Mouse (Mus musculus): ENCODE data around the gene Irf2bpl. TPM values are rescaled to one million over a fixed set of nuclear protein-coding genes. Genes with fewer than 3 reads are reported as not detected.

Gene Irf2bpl
- polyA plus RNA-seq, 1 experiment from 2014 or later, result 36.1 TPM

DNA sequence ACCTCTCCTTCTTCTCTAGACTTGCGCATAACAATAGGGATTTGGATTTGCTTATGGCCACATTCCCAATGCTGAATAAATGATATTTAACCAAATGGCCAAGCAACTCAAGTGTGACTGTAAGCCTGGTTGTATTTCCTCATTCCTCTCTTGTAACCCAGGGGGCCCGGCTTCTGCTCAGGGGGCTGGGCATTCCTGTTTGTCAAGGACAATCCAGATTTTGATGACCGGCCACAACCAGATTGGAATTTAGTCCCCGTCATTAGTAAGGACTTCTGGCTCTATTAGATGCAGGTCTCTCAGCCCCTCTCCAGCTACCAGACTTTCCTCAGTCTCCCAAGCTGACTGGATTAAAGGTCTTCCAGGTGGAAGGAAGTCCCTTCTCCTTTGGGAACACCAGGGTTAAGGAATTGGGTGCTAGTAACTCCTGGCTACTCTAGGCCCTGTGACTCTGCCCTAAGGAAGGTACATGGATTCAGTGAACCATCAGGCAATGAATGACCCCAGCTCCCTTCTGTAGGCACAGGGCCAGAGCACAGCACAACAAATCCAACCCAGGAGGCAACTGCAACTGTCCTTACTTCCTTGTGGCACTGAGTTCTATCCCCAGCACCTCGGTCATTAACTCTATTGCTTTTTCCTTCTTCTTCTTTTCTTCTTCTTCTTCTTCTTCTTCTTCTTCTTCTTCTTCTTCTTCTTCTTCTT, 20.1 kb downstream of the Irf2bpl start:
- no peak for ATAC-seq (ENCODE audit: insufficient number of reproducible peaks, insufficient read depth, low FRiP score, low read depth)

DNA sequence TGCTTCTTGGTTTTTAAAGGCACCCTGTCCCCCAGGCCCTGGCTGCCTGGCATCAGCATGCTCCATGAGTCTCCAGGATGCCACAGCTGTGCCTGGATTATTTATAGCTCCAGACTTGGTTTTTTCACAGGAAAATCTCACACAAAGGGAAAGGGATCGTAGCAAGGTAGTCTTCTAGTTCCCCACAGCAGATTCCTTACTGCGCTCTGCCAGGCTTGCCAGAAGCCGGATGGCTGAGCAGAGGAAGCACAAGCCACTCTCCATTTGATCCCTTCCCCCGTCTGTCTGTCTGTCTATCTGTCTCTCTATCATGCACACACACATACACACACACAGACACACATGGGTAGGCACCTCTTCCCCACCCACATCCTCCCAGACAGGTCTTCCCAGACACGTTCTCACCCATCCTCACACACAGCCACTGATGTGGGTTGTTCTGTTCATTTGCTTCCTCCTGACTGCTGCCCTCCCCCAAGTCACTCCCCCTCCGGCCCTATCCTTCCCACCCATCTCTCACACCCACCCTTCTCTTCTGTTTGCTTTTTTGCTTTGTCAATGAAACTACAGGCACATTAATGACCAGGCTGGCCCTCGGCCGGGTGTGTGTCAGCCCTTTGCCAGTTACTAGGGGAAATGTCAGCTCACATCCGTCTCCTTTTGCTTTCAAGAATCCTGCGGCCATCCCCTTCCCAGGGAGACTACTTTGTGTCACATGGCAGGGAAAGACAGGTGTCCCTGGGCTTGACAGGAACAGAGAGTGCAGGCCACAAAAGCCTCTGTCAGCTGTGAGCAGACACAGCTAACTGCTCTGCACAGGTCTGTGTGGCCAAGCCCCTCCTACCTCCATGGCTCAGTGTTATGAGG, 24.4 kb downstream of the Irf2bpl start:
- 0 out of 2 replicates have a peak, but pooled peaks cover 5% of the 10 kb centered on the region for H3K9me3 ChIP-seq (ENCODE audit: control insufficient read depth, low read length)
- no peaks in the 10 kb centered on the region for H3K27me3 ChIP-seq (ENCODE audit: control insufficient read depth, insufficient read depth, low read length)
- peak overlapping the region; percentile 25; the same call in 1 of the 2 replicates for H3K9ac ChIP-seq (ENCODE audit: low read length)
- no peaks in the 10 kb centered on the region for H3K36me3 ChIP-seq (ENCODE audit: control insufficient read depth, insufficient read depth, low read length)
- peaks cover 34 to 43% of the 10 kb centered on the region in 2 experiments for H3K4me1 ChIP-seq (ENCODE audit: control insufficient read depth in 2 of 2, insufficient read depth in 2 of 2, low read length in 2 of 2)
- WGBS, result 47% methylated on average over 10 of the region's 10 CpGs
- no peak overlapping the region; the same call in 1 of the 2 replicates for H3K4me2 ChIP-seq (ENCODE audit: low read length)
- no peak overlapping the region; a peak in 1 of 4 replicates for H3K27ac ChIP-seq (replicated peaks in 1 of 2; ENCODE audit: control insufficient read depth in 1 of 2, insufficient read depth in 1 of 2, low read depth in 2 of 2, low read length in 2 of 2)
- no peak overlapping the region for H3K4me3 ChIP-seq (ENCODE audit: control insufficient read depth in 1 of 2, insufficient read depth in 1 of 2, low read depth in 1 of 2, low read length in 2 of 2)
- ATAC-seq (ENCODE audit: insufficient number of reproducible peaks, insufficient read depth, low FRiP score, low read depth), result no peak

More for the DNA sequence above, 20.1 kb downstream of the Irf2bpl start:
- no peak overlapping the region for H3K4me3 ChIP-seq (ENCODE audit: control insufficient read depth in 1 of 2, insufficient read depth in 1 of 2, low read depth in 1 of 2, low read length in 2 of 2)
- WGBS, result 79% methylated on average over 5 of the region's 5 CpGs
- no peaks in the 10 kb centered on the region for H3K36me3 ChIP-seq (ENCODE audit: control insufficient read depth, insufficient read depth, low read length)
- 0 out of 2 replicates have a peak, but pooled peaks cover 5% of the 10 kb centered on the region for H3K9me3 ChIP-seq (ENCODE audit: control insufficient read depth, low read length)
- no peaks in the 10 kb centered on the region for H3K27me3 ChIP-seq (ENCODE audit: control insufficient read depth, insufficient read depth, low read length)
- H3K9ac ChIP-seq (ENCODE audit: low read length), result no peak overlapping the region
- H3K27ac ChIP-seq (replicated peaks in 1 of 2; ENCODE audit: control insufficient read depth in 1 of 2, insufficient read depth in 1 of 2, low read depth in 2 of 2, low read length in 2 of 2), result no peak overlapping the region
- H3K4me2 ChIP-seq (ENCODE audit: low read length), result no peak overlapping the region
- peaks cover 21 to 26% of the 10 kb centered on the region in 2 experiments for H3K4me1 ChIP-seq (ENCODE audit: control insufficient read depth in 2 of 2, insufficient read depth in 2 of 2, low read length in 2 of 2)

DNA sequence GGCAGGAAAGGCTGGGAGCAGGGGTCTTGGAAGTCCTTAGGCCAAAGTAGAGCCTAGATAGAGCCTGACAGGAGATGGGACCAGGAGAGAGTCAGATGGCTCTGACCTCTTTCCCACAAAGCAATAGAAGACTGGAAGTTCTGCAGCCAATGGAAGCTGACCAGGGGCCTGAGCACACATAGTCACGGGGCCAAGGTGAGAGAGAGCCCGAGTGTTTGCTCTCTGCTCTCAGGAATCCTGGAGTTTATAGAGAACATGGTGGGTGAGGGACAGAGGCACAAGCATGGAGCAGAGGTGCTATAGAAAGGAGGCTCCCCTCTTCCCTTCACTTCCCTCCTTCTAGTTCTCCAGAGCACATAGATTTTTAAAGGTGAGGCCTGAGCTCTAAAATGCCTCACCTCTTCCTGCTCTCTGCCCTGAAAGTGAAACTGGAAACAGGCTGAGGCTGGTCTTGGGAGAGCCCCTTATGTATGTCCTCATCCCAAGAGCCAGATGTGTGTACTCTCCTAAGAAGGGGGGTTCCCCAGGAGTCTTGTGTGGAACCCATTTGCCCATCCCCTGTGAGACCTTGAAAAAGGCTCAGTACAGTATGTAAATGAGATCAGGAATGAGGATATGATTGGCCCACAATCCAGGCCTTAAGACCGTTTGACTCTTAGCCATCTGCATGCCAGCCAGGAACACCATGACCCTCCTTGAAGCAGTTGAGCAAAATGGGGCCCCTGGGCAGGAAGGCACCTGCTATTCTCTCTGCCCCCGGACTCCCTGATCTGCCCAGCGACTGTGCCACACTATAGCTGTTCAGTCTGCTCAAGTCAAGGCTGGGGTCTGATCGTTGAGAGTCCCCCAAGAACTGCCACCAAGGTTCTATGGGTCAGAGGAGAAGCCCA, 25.4 kb downstream of the Irf2bpl start:
- Histone ChIP-seq H3K4me2 (ENCODE audit: low read length) (no peak overlapping the region; the same call in 1 of the 2 replicates), H3K9ac (ENCODE audit: low read length) (peak overlapping the region; percentile 16; the same call in 1 of the 2 replicates), H3K4me1 (ENCODE audit: control insufficient read depth in 2 of 2, insufficient read depth in 2 of 2, low read length in 2 of 2) (peaks cover 34 to 46% of the 10 kb centered on the region in 2 experiments), H3K36me3 (ENCODE audit: control insufficient read depth, insufficient read depth, low read length) (no peaks in the 10 kb centered on the region), H3K27me3 (ENCODE audit: control insufficient read depth, insufficient read depth, low read length) (no peaks in the 10 kb centered on the region), H3K27ac (replicated peaks in 1 of 2; ENCODE audit: control insufficient read depth in 1 of 2, insufficient read depth in 1 of 2, low read depth in 2 of 2, low read length in 2 of 2) (no peak overlapping the region; a peak in 1 of 4 replicates), H3K4me3 (ENCODE audit: control insufficient read depth in 1 of 2, insufficient read depth in 1 of 2, low read depth in 1 of 2, low read length in 2 of 2) (no peak overlapping the region), H3K9me3 (ENCODE audit: control insufficient read depth, low read length) (0 out of 2 replicates have a peak, but pooled peaks cover 5% of the 10 kb centered on the region)
- 68% methylated on average over 6 of the region's 6 CpGs for WGBS
- no peak for ATAC-seq (ENCODE audit: insufficient number of reproducible peaks, insufficient read depth, low FRiP score, low read depth)

DNA sequence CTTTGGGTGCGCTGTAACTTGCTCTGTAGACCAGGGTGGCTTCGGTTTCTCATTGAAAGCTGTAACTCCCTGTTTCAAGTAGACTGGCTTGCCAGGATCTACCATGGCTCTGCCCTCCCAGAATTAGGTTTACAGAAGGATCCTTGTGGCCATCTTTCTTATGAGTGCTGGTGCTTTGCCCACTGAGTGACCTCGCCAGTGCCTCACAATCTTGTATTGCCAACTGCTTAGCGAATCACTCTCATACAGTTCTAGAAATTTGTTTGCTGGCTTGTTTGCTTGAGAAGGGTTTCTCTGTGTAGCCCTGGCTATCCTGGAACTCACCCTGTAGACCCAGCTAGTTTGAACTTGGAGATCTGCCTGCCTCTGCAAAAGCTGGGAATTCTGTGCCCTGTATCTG, 26.1 kb downstream of the Irf2bpl start:
- Histone ChIP-seq H3K4me2 (ENCODE audit: low read length) (no peak overlapping the region), H3K36me3 (ENCODE audit: control insufficient read depth, insufficient read depth, low read length) (no peaks in the 10 kb centered on the region), H3K27me3 (ENCODE audit: control insufficient read depth, insufficient read depth, low read length) (no peaks in the 10 kb centered on the region), H3K4me3 (ENCODE audit: control insufficient read depth in 1 of 2, insufficient read depth in 1 of 2, low read depth in 1 of 2, low read length in 2 of 2) (no peak overlapping the region), H3K4me1 (ENCODE audit: control insufficient read depth in 2 of 2, insufficient read depth in 2 of 2, low read length in 2 of 2) (peaks cover 34 to 48% of the 10 kb centered on the region in 2 experiments), H3K27ac (replicated peaks in 1 of 2; ENCODE audit: control insufficient read depth in 1 of 2, insufficient read depth in 1 of 2, low read depth in 2 of 2, low read length in 2 of 2) (no peak overlapping the region), H3K9me3 (ENCODE audit: control insufficient read depth, low read length) (0 out of 2 replicates have a peak, but pooled peaks cover 5% of the 10 kb centered on the region), H3K9ac (ENCODE audit: low read length) (no peak overlapping the region)
- ATAC-seq (ENCODE audit: insufficient number of reproducible peaks, insufficient read depth, low FRiP score, low read depth), result no peak
- WGBS, result 94% methylated on average over 4 of the region's 4 CpGs

DNA sequence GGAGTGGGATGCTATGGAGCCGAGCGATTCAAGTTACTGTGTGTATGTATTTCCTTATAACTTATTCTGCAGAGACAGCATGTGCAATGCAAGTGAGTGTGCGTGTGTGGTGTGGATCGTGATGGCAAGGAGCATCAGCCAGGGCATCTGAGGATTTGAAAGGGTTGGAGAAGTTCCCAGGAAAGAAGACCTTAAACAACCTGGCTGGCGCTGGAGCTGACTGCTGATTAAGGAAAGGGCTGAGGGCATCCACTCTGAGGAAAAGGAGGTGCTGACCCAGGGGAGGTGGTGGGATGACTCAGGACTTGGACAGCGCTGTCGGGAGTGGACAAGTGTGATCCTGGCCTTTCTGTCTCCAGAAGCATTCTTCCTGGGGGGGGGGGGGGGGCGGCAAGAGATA, 27.3 kb downstream of the Irf2bpl start:
- H3K4me1 ChIP-seq (ENCODE audit: control insufficient read depth in 2 of 2, insufficient read depth in 2 of 2, low read length in 2 of 2), result peaks cover 34 to 49% of the 10 kb centered on the region in 2 experiments
- ATAC-seq (ENCODE audit: insufficient number of reproducible peaks, insufficient read depth, low FRiP score, low read depth), result no peak
- no peak overlapping the region for H3K9ac ChIP-seq (ENCODE audit: low read length)
- H3K9me3 ChIP-seq (ENCODE audit: control insufficient read depth, low read length), result no peaks in the 10 kb centered on the region
- H3K36me3 ChIP-seq (ENCODE audit: control insufficient read depth, insufficient read depth, low read length), result no peaks in the 10 kb centered on the region
- no peak overlapping the region for H3K4me3 ChIP-seq (ENCODE audit: control insufficient read depth in 1 of 2, insufficient read depth in 1 of 2, low read depth in 1 of 2, low read length in 2 of 2)
- H3K4me2 ChIP-seq (ENCODE audit: low read length), result no peak overlapping the region
- peak overlapping the region in 1 of 2 experiments; percentile 77; a peak in 1 of 4 replicates for H3K27ac ChIP-seq (replicated peaks in 1 of 2; ENCODE audit: control insufficient read depth in 1 of 2, insufficient read depth in 1 of 2, low read depth in 2 of 2, low read length in 2 of 2)
- WGBS, result 67% methylated on average over 7 of the region's 8 CpGs
- no peaks in the 10 kb centered on the region for H3K27me3 ChIP-seq (ENCODE audit: control insufficient read depth, insufficient read depth, low read length)

DNA sequence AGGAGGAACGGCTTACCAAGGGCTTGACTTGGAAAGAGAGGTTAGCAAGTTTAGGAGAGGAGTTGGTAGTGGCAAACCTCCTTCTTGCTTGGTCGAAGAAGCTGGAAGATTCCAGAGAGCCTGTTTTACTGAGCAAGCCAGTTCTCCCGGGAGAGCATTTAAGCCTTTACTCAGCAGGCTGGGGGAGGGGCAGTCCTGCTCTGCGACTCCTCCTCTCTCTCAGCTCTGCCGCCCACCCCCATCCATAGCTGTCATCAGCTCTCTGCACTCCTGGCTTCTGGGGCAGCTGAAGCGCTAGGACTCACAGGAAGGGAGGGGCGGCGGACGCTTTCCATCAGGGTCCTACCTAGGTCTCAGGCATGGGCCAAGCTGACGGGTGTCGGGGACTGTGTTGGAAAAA, 28.9 kb downstream of the Irf2bpl start:
- Histone ChIP-seq H3K4me2 (ENCODE audit: low read length) (peak overlapping the region; percentile 46), H3K4me1 (ENCODE audit: control insufficient read depth in 2 of 2, insufficient read depth in 2 of 2, low read length in 2 of 2) (peaks cover 34 to 48% of the 10 kb centered on the region in 2 experiments), H3K9ac (ENCODE audit: low read length) (no peak overlapping the region; the same call in 1 of the 2 replicates), H3K4me3 (ENCODE audit: control insufficient read depth in 1 of 2, insufficient read depth in 1 of 2, low read depth in 1 of 2, low read length in 2 of 2) (peak overlapping the region; percentile 2 to 8; a peak in 1 of 4 replicates), H3K27ac (replicated peaks in 1 of 2; ENCODE audit: control insufficient read depth in 1 of 2, insufficient read depth in 1 of 2, low read depth in 2 of 2, low read length in 2 of 2) (peak overlapping the region; percentile 59 to 77), H3K36me3 (ENCODE audit: control insufficient read depth, insufficient read depth, low read length) (no peaks in the 10 kb centered on the region), H3K27me3 (ENCODE audit: control insufficient read depth, insufficient read depth, low read length) (no peaks in the 10 kb centered on the region), H3K9me3 (ENCODE audit: control insufficient read depth, low read length) (no peaks in the 10 kb centered on the region)
- peak; percentile 76 for ATAC-seq (ENCODE audit: insufficient number of reproducible peaks, insufficient read depth, low FRiP score, low read depth)
- 2% methylated on average over 11 of the region's 11 CpGs for WGBS

DNA sequence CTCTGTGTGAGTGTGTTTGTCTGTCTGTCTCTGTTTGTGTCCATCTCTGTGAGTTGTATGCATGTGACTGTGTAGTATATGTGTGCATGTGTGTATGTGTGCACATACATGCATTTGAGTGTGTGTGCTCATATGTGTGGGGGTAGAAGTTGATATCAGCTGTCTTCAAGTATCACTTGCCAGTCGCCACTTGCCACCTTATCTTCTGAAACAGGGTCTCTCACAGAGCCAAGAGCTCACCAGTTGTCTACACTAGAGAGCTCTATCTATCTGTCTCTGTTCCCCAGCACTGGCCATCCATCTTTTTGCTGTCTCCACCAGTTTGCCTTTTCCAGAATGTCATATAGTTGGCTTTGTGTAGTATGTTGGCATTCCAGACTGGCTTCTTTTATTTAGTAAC, 31.1 kb downstream of the Irf2bpl start:
- Histone ChIP-seq H3K4me2 (ENCODE audit: low read length) (no peak overlapping the region), H3K27ac (replicated peaks in 1 of 2; ENCODE audit: control insufficient read depth in 1 of 2, insufficient read depth in 1 of 2, low read depth in 2 of 2, low read length in 2 of 2) (no peak overlapping the region), H3K9me3 (ENCODE audit: control insufficient read depth, low read length) (no peaks in the 10 kb centered on the region), H3K4me1 (ENCODE audit: control insufficient read depth in 2 of 2, insufficient read depth in 2 of 2, low read length in 2 of 2) (peaks cover 20 to 29% of the 10 kb centered on the region in 2 experiments), H3K27me3 (ENCODE audit: control insufficient read depth, insufficient read depth, low read length) (no peaks in the 10 kb centered on the region), H3K4me3 (ENCODE audit: control insufficient read depth in 1 of 2, insufficient read depth in 1 of 2, low read depth in 1 of 2, low read length in 2 of 2) (no peak overlapping the region), H3K36me3 (ENCODE audit: control insufficient read depth, insufficient read depth, low read length) (no peaks in the 10 kb centered on the region), H3K9ac (ENCODE audit: low read length) (no peak overlapping the region)
- WGBS, result 25% methylated on average over 1 of the region's 1 CpGs
- ATAC-seq (ENCODE audit: insufficient number of reproducible peaks, insufficient read depth, low FRiP score, low read depth), result no peak
